Mouse (Mus musculus): ENCODE measurements at regions not wholly inside any gene's neighbourhood (a gene's known extent, or its start where the extent isn't known, plus 50 kb on each side); places are given as distances from the start of the nearest gene placed in this dataset.
A peak's percentile ranks its signal among the peaks of the same experiment; 100 is the strongest.

- Histone ChIP-seq H3K36me3 (ENCODE audit: control insufficient read depth, insufficient read depth, low read length) (no peaks in the 10 kb centered on the region), H3K4me1 (ENCODE audit: control insufficient read depth, insufficient read depth, low read length) (peaks cover 8% of the 10 kb centered on the region), H3K27ac (ENCODE audit: control insufficient read depth, insufficient read depth, low read depth, low read length) (no peak overlapping the region), H3K4me3 (ENCODE audit: control insufficient read depth, low read depth, low read length) (no peak overlapping the region), H3K27me3 (ENCODE audit: control insufficient read depth, insufficient read depth, low read length) (no peaks in the 10 kb centered on the region)
- TF ChIP-seq CTCF (IDR thresholded peaks at IDR 0.05; ENCODE audit: control insufficient read depth, insufficient read depth, insufficient replicate concordance, low read depth, low read length) (no peak), POLR2A (IDR thresholded peaks at IDR 0.05; ENCODE audit: control insufficient read depth, low read depth, low read length) (no peak)
These were observed 52.6 kb upstream of the Klf14 start for GRCm38 (mm10) chr6:31011407-31012020.

GRCm38 (mm10) chr6:31016566-31016965, 57.7 kb upstream of the Klf14 start:
- TF ChIP-seq POLR2A (IDR thresholded peaks at IDR 0.05; ENCODE audit: control insufficient read depth, low read depth, low read length) (no peak), CTCF (IDR thresholded peaks at IDR 0.05; ENCODE audit: control insufficient read depth, insufficient read depth, insufficient replicate concordance, low read depth, low read length) (no peak)
- no peaks in the 10 kb centered on the region for H3K36me3 ChIP-seq (ENCODE audit: control insufficient read depth, insufficient read depth, low read length)
- H3K27me3 ChIP-seq (ENCODE audit: control insufficient read depth, insufficient read depth, low read length): no peaks in the 10 kb centered on the region
- H3K27ac ChIP-seq (ENCODE audit: control insufficient read depth, insufficient read depth, low read depth, low read length): no peak overlapping the region
- no peaks in the 10 kb centered on the region for H3K4me1 ChIP-seq (ENCODE audit: control insufficient read depth, insufficient read depth, low read length)
- H3K4me3 ChIP-seq (ENCODE audit: control insufficient read depth, low read depth, low read length): no peak overlapping the region

DNA sequence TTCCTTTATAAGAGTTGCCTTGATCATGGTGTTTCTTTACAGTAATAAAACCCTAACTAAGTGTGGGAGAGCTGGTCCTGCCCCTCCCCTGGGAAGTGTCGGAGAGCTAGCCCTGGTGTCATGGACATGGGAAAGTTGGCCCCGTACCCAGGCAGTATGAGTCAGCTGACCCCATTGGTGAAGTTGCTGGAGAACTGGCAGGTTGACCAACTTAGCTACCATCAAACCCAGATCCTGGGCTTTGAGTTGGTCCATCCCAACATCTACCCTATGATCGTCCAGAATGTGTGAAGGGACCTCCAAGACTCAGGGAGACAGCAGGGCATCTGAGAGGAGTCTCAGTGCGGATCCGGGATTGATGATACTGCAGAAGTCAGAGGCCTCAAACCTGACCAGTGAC, 62.9 kb upstream of the Klf14 start:
- H3K27ac ChIP-seq (ENCODE audit: control insufficient read depth, insufficient read depth, low read depth, low read length): no peak overlapping the region
- no peaks in the 10 kb centered on the region for H3K36me3 ChIP-seq (ENCODE audit: control insufficient read depth, insufficient read depth, low read length)
- TF ChIP-seq CTCF (IDR thresholded peaks at IDR 0.05; ENCODE audit: control insufficient read depth, insufficient read depth, insufficient replicate concordance, low read depth, low read length) (no peak), POLR2A (IDR thresholded peaks at IDR 0.05; ENCODE audit: control insufficient read depth, low read depth, low read length) (no peak)
- H3K27me3 ChIP-seq (ENCODE audit: control insufficient read depth, insufficient read depth, low read length): no peaks in the 10 kb centered on the region
- no peak overlapping the region for H3K4me3 ChIP-seq (ENCODE audit: control insufficient read depth, low read depth, low read length)
- no peaks in the 10 kb centered on the region for H3K4me1 ChIP-seq (ENCODE audit: control insufficient read depth, insufficient read depth, low read length)

GRCm38 (mm10) chr6:31029777-31030176, 70.9 kb upstream of the Klf14 start:
- no peak overlapping the region for H3K4me3 ChIP-seq (ENCODE audit: control insufficient read depth, low read depth, low read length)
- no peaks in the 10 kb centered on the region for H3K36me3 ChIP-seq (ENCODE audit: control insufficient read depth, insufficient read depth, low read length)
- peaks cover 2% of the 10 kb centered on the region for H3K4me1 ChIP-seq (ENCODE audit: control insufficient read depth, insufficient read depth, low read length)
- no peak overlapping the region for H3K27ac ChIP-seq (ENCODE audit: control insufficient read depth, insufficient read depth, low read depth, low read length)
- TF ChIP-seq CTCF (IDR thresholded peaks at IDR 0.05; ENCODE audit: control insufficient read depth, insufficient read depth, insufficient replicate concordance, low read depth, low read length): no peak
- no peak for TF ChIP-seq POLR2A (IDR thresholded peaks at IDR 0.05; ENCODE audit: control insufficient read depth, low read depth, low read length)
- no peaks in the 10 kb centered on the region for H3K27me3 ChIP-seq (ENCODE audit: control insufficient read depth, insufficient read depth, low read length)

- Histone ChIP-seq H3K27me3 (ENCODE audit: control insufficient read depth, insufficient read depth, low read length) (no peaks in the 10 kb centered on the region), H3K4me1 (ENCODE audit: control insufficient read depth, insufficient read depth, low read length) (peaks cover 2% of the 10 kb centered on the region), H3K4me3 (ENCODE audit: control insufficient read depth, low read depth, low read length) (no peak overlapping the region), H3K36me3 (ENCODE audit: control insufficient read depth, insufficient read depth, low read length) (no peaks in the 10 kb centered on the region), H3K27ac (ENCODE audit: control insufficient read depth, insufficient read depth, low read depth, low read length) (no peak overlapping the region)
- no peak for TF ChIP-seq CTCF (IDR thresholded peaks at IDR 0.05; ENCODE audit: control insufficient read depth, insufficient read depth, insufficient replicate concordance, low read depth, low read length)
- TF ChIP-seq POLR2A (IDR thresholded peaks at IDR 0.05; ENCODE audit: control insufficient read depth, low read depth, low read length): no peak
These were observed 72.1 kb upstream of the Klf14 start for GRCm38 (mm10) chr6:31031022-31031421.

GRCm38 (mm10) chr6:31032147-31032546, 73.3 kb upstream of the Klf14 start:
- Histone ChIP-seq H3K36me3 (ENCODE audit: control insufficient read depth, insufficient read depth, low read length) (no peaks in the 10 kb centered on the region), H3K27me3 (ENCODE audit: control insufficient read depth, insufficient read depth, low read length) (no peaks in the 10 kb centered on the region), H3K4me3 (ENCODE audit: control insufficient read depth, low read depth, low read length) (no peak overlapping the region), H3K27ac (ENCODE audit: control insufficient read depth, insufficient read depth, low read depth, low read length) (no peak overlapping the region), H3K4me1 (ENCODE audit: control insufficient read depth, insufficient read depth, low read length) (peaks cover 2% of the 10 kb centered on the region)
- TF ChIP-seq CTCF (IDR thresholded peaks at IDR 0.05; ENCODE audit: control insufficient read depth, insufficient read depth, insufficient replicate concordance, low read depth, low read length): no peak
- no peak for TF ChIP-seq POLR2A (IDR thresholded peaks at IDR 0.05; ENCODE audit: control insufficient read depth, low read depth, low read length)

DNA sequence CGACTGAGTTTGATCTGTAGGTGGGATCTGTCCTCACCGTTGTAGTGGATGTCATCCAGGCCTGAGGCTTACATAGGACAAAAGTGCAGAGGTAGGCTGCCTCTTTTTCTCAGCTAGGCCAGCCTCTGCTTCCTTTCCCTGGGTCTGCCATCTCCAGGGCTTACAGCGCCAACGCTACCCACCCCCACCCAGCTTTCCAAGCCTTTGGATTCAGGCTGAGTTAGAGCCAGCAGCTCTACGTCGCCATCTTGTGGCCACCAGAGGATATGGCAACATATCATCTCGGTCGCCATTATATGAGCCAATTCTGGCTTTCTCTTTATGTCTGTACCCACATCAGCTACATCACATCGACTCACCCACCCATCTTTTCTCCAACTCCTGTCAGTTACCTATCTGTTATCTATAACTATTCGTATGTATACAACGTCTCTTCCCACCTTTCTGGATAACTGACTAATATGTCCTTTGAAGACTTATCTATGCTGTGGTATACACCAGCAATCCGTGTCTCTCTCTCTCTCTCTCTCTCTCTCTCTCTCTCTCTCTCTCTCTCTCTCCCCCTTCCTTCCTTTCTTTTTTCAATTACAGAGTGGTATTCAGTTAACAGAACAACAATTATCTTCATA, 74.2 kb upstream of the Klf14 start:
- Histone ChIP-seq H3K27ac (ENCODE audit: control insufficient read depth, insufficient read depth, low read depth, low read length) (no peak overlapping the region), H3K36me3 (ENCODE audit: control insufficient read depth, insufficient read depth, low read length) (no peaks in the 10 kb centered on the region)

More for the DNA sequence above, 74.2 kb upstream of the Klf14 start:
- Histone ChIP-seq H3K4me1 (ENCODE audit: control insufficient read depth, insufficient read depth, low read length) (peaks cover 5% of the 10 kb centered on the region), H3K27me3 (ENCODE audit: control insufficient read depth, insufficient read depth, low read length) (no peaks in the 10 kb centered on the region), H3K4me3 (ENCODE audit: control insufficient read depth, low read depth, low read length) (no peak overlapping the region)
- TF ChIP-seq CTCF (IDR thresholded peaks at IDR 0.05; ENCODE audit: control insufficient read depth, insufficient read depth, insufficient replicate concordance, low read depth, low read length) (peak; percentile 97), POLR2A (IDR thresholded peaks at IDR 0.05; ENCODE audit: control insufficient read depth, low read depth, low read length) (no peak)
